Mouse (Mus musculus) hindbrain, embryonic 15.5 days (tissue): ENCODE data around the gene Grem1. TPM values are rescaled to one million over a fixed set of nuclear protein-coding genes. Genes with fewer than 3 reads are reported as not detected.

Experiments
- ATAC-seq: fragments of 200-750 bp; cut with Nextera tagmentation; 2 replicates; pipeline ENCODE4 v1.8.0; 2017; ENCODE audit warnings: low read depth, moderate number of reproducible peaks, moderate TSS enrichment; ENCODE audit not compliant: low FRiP score
- H3K27ac ChIP-seq: fragments of 300-500 bp; sonication (generic); replicated peaks from 2 replicates; pipeline ENCODE4 v1.5.1; 2015; ENCODE audit warnings: mild to moderate bottlenecking, inconsistent platforms
- H3K27me3 ChIP-seq: fragments of 300-500 bp; sonication (generic); 2 replicates; pipeline ENCODE4 v1.6.1; 2015; ENCODE audit warnings: control low read depth, inconsistent platforms
- H3K36me3 ChIP-seq: fragments of 300-500 bp; sonication (generic); 2 replicates; pipeline ENCODE4 v1.6.1; 2015; ENCODE audit warnings: control low read depth, inconsistent platforms
- H3K4me1 ChIP-seq: fragments of 300-500 bp; sonication (generic); replicated peaks from 2 replicates; pipeline ENCODE4 v1.6.1; 2015; ENCODE audit warnings: control low read depth, inconsistent platforms
- H3K4me2 ChIP-seq: fragments of 300-500 bp; sonication (generic); 2 replicates; pipeline ENCODE4 v1.6.1; 2015; ENCODE audit warnings: moderate library complexity, mild to moderate bottlenecking, inconsistent platforms
- H3K4me3 ChIP-seq: fragments of 300-500 bp; sonication (generic); 2 replicates; pipeline ENCODE4 v1.5.1; 2015; ENCODE audit warnings: mild to moderate bottlenecking, inconsistent platforms
- H3K9ac ChIP-seq: fragments of 300-500 bp; sonication (generic); 2 replicates; pipeline ENCODE4 v1.6.1; 2015; ENCODE audit warnings: inconsistent platforms
- H3K9me3 ChIP-seq: fragments of 300-500 bp; sonication (generic); 2 replicates; pipeline ENCODE4 v1.6.1; 2016; ENCODE audit warnings: control low read depth, inconsistent platforms
- WGBS: fragments of 180-500 bp; shearing (Covaris S2); methylation state at CpG from one replicate; pipeline ENCODE4 v1.1.7; 2015; 5-methylcytosine and 5-hydroxymethylcytosine counted together
- polyA plus RNA-seq: library from polyadenylated mRNA; unstranded; fragments of >200 nt; fragmentation: Nextera tagmentation; extraction: Ambion mirVana; gene quantifications from 2 replicates; pipeline ENCODE4 v1.2.1, GENCODE M21; 2015

Gene Grem1
- polyA plus RNA-seq, 1 experiment from 2014 or later: 2.2 TPM

DNA sequence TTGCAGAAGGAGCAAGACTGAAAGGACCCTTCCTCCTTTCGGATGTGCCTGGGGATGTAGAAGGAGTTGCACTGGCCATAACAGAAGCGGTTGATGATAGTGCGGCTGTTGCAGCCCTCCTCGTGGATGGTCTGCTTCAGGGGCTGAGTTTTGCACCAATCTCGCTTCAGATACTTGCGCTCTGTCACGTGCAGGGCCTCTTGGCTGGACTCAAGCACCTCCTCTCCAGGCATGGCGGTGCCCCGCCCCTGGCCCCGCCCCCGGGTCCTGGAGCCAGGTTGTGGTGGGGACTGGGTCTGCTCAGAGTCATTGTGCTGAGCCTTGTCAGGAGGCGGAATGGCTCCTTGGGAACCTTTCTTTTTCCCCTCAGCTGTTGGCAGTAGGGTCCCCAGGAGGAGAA, 8.7 kb downstream of the Grem1 start:
- H3K9me3 ChIP-seq: no peaks in the 10 kb centered on the region
- H3K9ac ChIP-seq: no peak overlapping the region
- no peak overlapping the region for H3K27ac ChIP-seq
- H3K27me3 ChIP-seq: no peaks in the 10 kb centered on the region
- no peak overlapping the region for H3K4me3 ChIP-seq
- H3K36me3 ChIP-seq: no peaks in the 10 kb centered on the region; the same call in 1 of the 2 replicates
- no peaks in the 10 kb centered on the region for H3K4me1 ChIP-seq
- no peak for ATAC-seq
- H3K4me2 ChIP-seq: no peak overlapping the region
- WGBS: 77% methylated on average over 12 of the region's 12 CpGs

DNA sequence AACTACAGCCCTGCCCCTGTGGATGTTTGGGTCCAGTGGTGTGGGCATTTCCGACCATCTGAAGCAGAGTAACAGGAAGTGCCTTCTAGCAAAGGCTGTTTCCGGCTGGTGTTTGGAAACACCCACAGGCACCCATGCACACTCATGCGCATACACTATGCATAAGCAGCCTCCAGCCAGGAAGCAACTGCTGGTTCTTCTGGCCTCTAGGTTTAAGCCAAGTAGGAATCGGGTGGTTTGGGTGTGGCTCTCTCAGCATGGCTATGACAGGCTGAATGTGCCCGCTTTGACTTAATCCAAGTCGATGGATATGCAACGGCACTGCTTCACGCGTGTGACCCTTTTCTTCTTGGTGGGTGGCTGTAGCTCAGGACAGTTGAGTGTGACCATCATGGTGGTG, 9.1 kb downstream of the Grem1 start:
- no peak; the same call in 1 of the 2 replicates for ATAC-seq
- Histone ChIP-seq H3K9me3 (no peaks in the 10 kb centered on the region), H3K4me1 (no peaks in the 10 kb centered on the region), H3K4me2 (no peak overlapping the region), H3K9ac (no peak overlapping the region), H3K36me3 (no peaks in the 10 kb centered on the region; the same call in 1 of the 2 replicates), H3K4me3 (no peak overlapping the region), H3K27ac (no peak overlapping the region), H3K27me3 (no peaks in the 10 kb centered on the region)
- WGBS: 93% methylated on average over 9 of the region's 9 CpGs

DNA sequence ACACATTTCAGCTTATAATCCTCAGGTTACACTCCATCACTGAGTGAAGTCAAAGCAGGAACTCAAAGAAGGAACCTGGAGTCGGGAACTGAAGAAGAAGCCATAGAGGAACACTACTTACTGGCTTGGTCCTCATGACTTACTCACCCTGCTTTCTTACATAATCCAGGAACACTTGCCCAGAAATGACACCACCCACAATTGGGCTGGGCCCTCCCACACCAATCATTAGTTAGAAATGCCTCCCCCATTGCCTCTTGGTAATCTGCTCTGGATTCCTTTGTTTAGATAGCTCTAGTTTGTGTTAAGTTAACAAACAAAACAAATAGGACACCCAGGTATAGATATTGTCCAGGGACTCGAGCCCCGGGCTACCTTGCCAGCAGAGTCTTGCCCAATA, 29.9 kb downstream of the Grem1 start:
- Histone ChIP-seq H3K9ac (no peak overlapping the region), H3K27ac (no peak overlapping the region), H3K4me3 (no peak overlapping the region), H3K4me1 (no peaks in the 10 kb centered on the region), H3K36me3 (no peaks in the 10 kb centered on the region), H3K9me3 (no peaks in the 10 kb centered on the region), H3K4me2 (no peak overlapping the region), H3K27me3 (no peaks in the 10 kb centered on the region)
- no peak for ATAC-seq
- 94% methylated on average over 3 of the region's 3 CpGs for WGBS

DNA sequence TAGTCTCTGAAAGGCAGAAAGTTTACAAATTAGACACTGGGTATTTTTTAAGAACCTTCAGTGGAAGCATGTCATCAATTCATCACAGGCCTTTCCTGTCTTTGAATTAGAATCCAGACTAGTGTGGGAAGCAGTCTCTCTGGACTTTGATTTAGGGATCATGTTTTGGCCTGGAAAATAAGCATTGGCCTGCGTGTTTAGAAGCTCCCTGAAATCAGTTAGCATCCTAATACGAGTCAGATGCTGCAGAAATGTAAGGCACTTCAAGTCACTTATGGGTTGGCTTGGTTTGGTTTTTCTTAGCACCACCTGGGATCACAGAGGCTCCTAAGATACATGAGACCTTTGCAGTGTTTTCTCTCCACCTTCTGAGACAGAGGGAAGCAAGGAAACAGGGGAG, 43.6 kb downstream of the Grem1 start:
- no peak for ATAC-seq
- H3K4me1 ChIP-seq: no peaks in the 10 kb centered on the region
- 73% methylated on average over 2 of the region's 2 CpGs for WGBS

DNA sequence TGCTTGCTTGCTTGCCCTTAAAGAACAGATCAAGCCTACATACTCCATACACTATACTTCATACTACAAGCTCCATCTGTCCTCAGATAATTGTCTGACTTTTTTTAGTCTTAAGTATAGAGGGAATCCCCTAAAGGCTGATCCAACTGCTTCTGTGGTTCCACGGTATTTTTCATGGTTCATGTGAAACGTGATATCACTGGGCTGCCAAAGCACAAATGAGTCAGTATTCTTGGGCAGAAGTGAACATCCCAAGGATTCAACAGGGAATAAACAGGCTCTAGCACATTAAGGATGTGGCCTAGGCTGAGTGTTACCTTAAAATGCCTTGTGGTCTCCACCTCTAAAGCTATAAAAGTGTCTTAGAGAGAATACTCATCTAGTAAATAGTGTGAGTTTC, 45.0 kb downstream of the Grem1 start:
- H3K9me3 ChIP-seq: no peaks in the 10 kb centered on the region
- H3K9ac ChIP-seq: no peak overlapping the region
- H3K27ac ChIP-seq: no peak overlapping the region
- no peak overlapping the region for H3K4me3 ChIP-seq
- no peak for ATAC-seq
- H3K4me1 ChIP-seq: no peaks in the 10 kb centered on the region
- 80% methylated on average over 2 of the region's 2 CpGs for WGBS
- no peaks in the 10 kb centered on the region for H3K36me3 ChIP-seq
- no peak overlapping the region for H3K4me2 ChIP-seq
- no peaks in the 10 kb centered on the region for H3K27me3 ChIP-seq

More for the DNA sequence above, 43.6 kb downstream of the Grem1 start:
- H3K36me3 ChIP-seq: no peaks in the 10 kb centered on the region
- no peaks in the 10 kb centered on the region for H3K9me3 ChIP-seq
- no peaks in the 10 kb centered on the region for H3K27me3 ChIP-seq
- no peak overlapping the region for H3K9ac ChIP-seq
- no peak overlapping the region for H3K4me2 ChIP-seq
- H3K4me3 ChIP-seq: no peak overlapping the region
- no peak overlapping the region for H3K27ac ChIP-seq

DNA sequence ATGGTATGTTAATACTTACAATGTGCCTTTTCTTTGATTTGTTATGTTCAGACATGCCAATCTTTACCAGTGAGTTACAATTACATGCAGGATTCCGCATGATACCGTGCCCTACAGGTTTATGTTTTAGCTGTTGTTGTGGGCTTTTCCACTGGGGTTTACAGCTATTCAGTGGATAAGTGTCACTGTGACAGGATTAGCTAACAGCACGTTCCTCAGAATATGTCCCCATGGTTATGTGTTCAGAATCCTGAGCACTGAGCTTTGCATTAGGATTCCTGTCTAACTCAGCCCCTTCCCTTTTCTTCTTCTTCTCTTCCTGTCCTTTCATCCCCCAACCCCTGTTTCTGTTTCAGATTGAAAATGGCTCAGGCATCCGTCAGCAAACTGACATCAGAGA, 50.9 kb downstream of the Grem1 start:
- H3K4me3 ChIP-seq: no peak overlapping the region
- H3K36me3 ChIP-seq: no peaks in the 10 kb centered on the region
- no peak overlapping the region for H3K4me2 ChIP-seq
- no peaks in the 10 kb centered on the region for H3K4me1 ChIP-seq
- no peaks in the 10 kb centered on the region for H3K27me3 ChIP-seq
- no peaks in the 10 kb centered on the region for H3K9me3 ChIP-seq
- no peak overlapping the region for H3K9ac ChIP-seq
- no peak for ATAC-seq
- 71% methylated on average over 4 of the region's 4 CpGs for WGBS
- no peak overlapping the region for H3K27ac ChIP-seq

DNA sequence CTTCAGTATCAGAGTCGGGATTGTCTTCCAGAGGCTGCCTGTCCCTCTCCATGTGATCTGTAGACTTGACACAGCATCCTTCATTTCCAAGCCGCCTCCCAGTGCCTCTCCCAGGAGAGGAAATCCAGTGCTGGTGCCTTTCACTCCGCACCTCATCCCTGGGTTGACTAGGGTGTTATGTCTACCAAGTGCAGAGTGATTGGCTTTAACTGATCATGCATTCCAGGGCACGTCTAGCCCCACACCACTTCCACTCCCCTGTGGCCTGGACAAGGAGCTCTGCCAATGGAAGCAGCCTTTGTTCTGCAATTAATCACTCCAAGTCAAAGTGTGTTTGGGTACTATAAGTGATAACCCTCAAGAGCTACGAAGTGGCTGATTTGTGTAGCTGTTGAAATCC, 56.9 kb downstream of the Grem1 start:
- Histone ChIP-seq H3K9ac (no peak overlapping the region), H3K4me2 (no peak overlapping the region), H3K27me3 (no peaks in the 10 kb centered on the region), H3K4me1 (no peaks in the 10 kb centered on the region), H3K36me3 (no peaks in the 10 kb centered on the region), H3K4me3 (no peak overlapping the region), H3K27ac (no peak overlapping the region), H3K9me3 (no peaks in the 10 kb centered on the region)
- 79% methylated on average over 5 of the region's 5 CpGs for WGBS
- no peak for ATAC-seq

DNA sequence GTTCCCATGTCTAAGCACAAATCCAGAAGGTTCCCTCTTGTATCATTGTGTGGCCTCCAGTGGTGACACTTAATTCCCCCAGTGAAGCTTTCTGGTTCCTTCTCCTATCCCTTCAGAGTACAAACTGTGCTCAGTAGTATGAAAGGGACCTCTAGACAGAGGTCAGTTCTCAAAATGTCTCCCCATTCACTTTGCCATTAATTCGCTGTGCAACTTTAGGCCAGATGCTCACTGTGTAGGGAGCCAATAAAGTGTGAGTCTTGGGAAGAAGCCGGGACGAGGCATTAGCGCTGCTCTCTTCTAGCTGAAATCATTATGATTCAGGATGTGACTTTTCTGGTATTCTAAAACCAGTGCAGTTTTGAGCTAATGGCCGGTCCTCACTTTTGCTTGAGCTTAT, 61.8 kb downstream of the Grem1 start:
- H3K27ac ChIP-seq: no peak overlapping the region
- no peak overlapping the region for H3K4me2 ChIP-seq
- H3K27me3 ChIP-seq: no peaks in the 10 kb centered on the region
- H3K36me3 ChIP-seq: no peaks in the 10 kb centered on the region
- 68% methylated on average over 5 of the region's 5 CpGs for WGBS
- H3K9ac ChIP-seq: no peak overlapping the region
- H3K4me3 ChIP-seq: no peak overlapping the region
- H3K9me3 ChIP-seq: no peaks in the 10 kb centered on the region
- H3K4me1 ChIP-seq: no peaks in the 10 kb centered on the region
- ATAC-seq: no peak

DNA sequence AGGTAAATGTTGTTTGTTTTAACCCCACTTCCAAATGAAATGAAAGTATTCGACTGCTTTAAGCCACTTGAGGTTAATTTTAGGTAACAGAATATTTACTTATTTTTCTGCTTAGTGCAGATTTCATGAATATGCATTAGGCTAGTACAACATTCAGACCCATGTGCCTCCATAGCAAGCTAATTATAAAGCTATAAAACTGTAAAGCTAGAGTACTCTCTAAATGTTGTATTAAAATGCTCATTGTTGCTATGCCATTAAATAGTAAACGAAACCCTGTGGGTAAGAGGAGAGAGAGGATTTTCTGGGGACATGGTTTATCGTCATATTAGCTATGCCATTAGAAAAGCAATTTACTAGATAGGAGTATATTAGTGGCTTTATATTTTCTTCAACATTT, 62.2 kb downstream of the Grem1 start:
- Histone ChIP-seq H3K36me3 (no peaks in the 10 kb centered on the region), H3K4me1 (no peaks in the 10 kb centered on the region), H3K4me3 (no peak overlapping the region), H3K9ac (no peak overlapping the region), H3K27ac (no peak overlapping the region), H3K27me3 (no peaks in the 10 kb centered on the region), H3K4me2 (no peak overlapping the region), H3K9me3 (no peaks in the 10 kb centered on the region)
- 77% methylated on average over 3 of the region's 3 CpGs for WGBS
- no peak for ATAC-seq

Other genes starting within 250 kb of the Grem1 start
- gene Scg5, start 70.5 kb upstream of the Grem1 start, polyA plus RNA-seq: 225 and 227 TPM in 2 replicates
- 6.9 and 10.3 TPM in 2 replicates for gene Arhgap11a, start 90.0 kb upstream of the Grem1 start, polyA plus RNA-seq